Mouse (Mus musculus) liver, embryonic 12.5 days (tissue): ENCODE results near the gene Runx1. TPM values are rescaled to one million over a fixed set of nuclear protein-coding genes. Genes with fewer than 3 reads are reported as not detected.

Experiments used
- ATAC-seq: fragments of 200-750 bp; cut with Nextera tagmentation; 2 replicates; pipeline ENCODE4 v1.8.0; 2017; ENCODE audit warnings: moderate number of reproducible peaks, mild to moderate bottlenecking, moderate library complexity
- H3K27ac ChIP-seq: fragments of 300-500 bp; sonication (generic); 2 replicates; pipeline ENCODE4 v1.5.1; 2016; ENCODE audit warnings: mild to moderate bottlenecking
- H3K27me3 ChIP-seq: fragments of 300-500 bp; sonication (generic); replicated peaks from 2 replicates; pipeline ENCODE4 v1.6.1; 2016; ENCODE audit warnings: mild to moderate bottlenecking, moderate library complexity
- H3K36me3 ChIP-seq: fragments of 300-500 bp; sonication (generic); 2 replicates; pipeline ENCODE4 v1.6.1; 2016; ENCODE audit warnings: mild to moderate bottlenecking, moderate library complexity
- H3K4me1 ChIP-seq: fragments of 300-500 bp; sonication (generic); 2 replicates; pipeline ENCODE4 v1.6.1; 2016
- H3K4me2 ChIP-seq: fragments of 300-500 bp; sonication (generic); 2 replicates; pipeline ENCODE4 v1.6.1; 2016; ENCODE audit warnings: mild to moderate bottlenecking, moderate library complexity
- H3K4me3 ChIP-seq: fragments of 300-500 bp; sonication (generic); 2 replicates; pipeline ENCODE4 v1.5.1; 2016; ENCODE audit warnings: mild to moderate bottlenecking, moderate library complexity
- H3K9ac ChIP-seq: fragments of 300-500 bp; sonication (generic); 2 replicates; pipeline ENCODE4 v1.6.1; 2016; ENCODE audit warnings: mild to moderate bottlenecking, moderate library complexity
- H3K9me3 ChIP-seq: fragments of 300-500 bp; sonication (generic); replicated peaks from 2 replicates; pipeline ENCODE4 v1.6.1; 2016; ENCODE audit warnings: mild to moderate bottlenecking, moderate library complexity
- WGBS: fragments of 180-500 bp; shearing (Covaris S2); methylation state at CpG from one replicate; pipeline ENCODE4 v1.1.7; 2016; ENCODE audit not compliant: insufficient replicate concordance; 5-methylcytosine and 5-hydroxymethylcytosine counted together
- polyA plus RNA-seq: library from polyadenylated mRNA; unstranded; fragments of >200 nt; fragmentation: Nextera tagmentation; extraction: Ambion mirVana; gene quantifications from 2 replicates; pipeline ENCODE4 v1.2.1, GENCODE M21; 2016

Runx1 gene
- polyA plus RNA-seq, 1 experiment from 2014 or later, result 11.7 TPM

DNA sequence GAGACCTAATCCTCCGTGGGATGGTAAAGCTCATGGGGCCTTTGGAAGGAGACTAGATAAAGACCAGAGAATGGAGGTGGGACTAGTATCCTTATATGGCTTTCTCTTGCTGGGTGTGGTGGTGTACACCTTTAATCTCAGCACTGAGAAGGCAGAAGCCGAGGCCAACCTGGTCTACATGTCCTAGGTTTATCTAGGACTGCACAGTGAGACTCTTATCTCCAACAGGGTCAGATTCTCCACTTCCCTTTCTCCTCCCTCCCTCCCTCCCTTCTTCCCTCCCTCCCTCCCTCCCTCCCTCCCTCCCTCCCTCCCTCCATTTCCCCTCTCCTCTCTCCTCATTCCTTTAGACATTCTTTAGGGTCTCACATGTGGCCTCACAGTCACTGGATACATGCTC, 118.8 kb downstream of the Runx1 start:
- WGBS, result 27% methylated on average over 2 of the region's 2 CpGs
- H3K27ac ChIP-seq, result no peak overlapping the region
- H3K4me1 ChIP-seq, result peaks cover 69% of the 10 kb centered on the region
- no peak overlapping the region for H3K4me2 ChIP-seq
- H3K9me3 ChIP-seq, result no peaks in the 10 kb centered on the region
- ATAC-seq, result no peak
- H3K36me3 ChIP-seq, result no peaks in the 10 kb centered on the region
- H3K4me3 ChIP-seq, result no peak overlapping the region
- H3K27me3 ChIP-seq, result no peaks in the 10 kb centered on the region
- no peak overlapping the region for H3K9ac ChIP-seq

GRCm38 (mm10) chr16:92705564-92706458, 120.1 kb downstream of the Runx1 start:
- Histone ChIP-seq H3K4me3 (no peak overlapping the region), H3K4me2 (no peak overlapping the region), H3K9me3 (no peaks in the 10 kb centered on the region), H3K27me3 (0 out of 2 replicates have a peak, but pooled peaks cover 2% of the 10 kb centered on the region), H3K9ac (no peak overlapping the region), H3K27ac (0 out of 2 replicates have a peak overlapping the region, but pooled peaks have one; percentile 4), H3K36me3 (no peaks in the 10 kb centered on the region), H3K4me1 (peaks cover 62% of the 10 kb centered on the region)
- 63% methylated on average over 7 of the region's 7 CpGs for WGBS
- ATAC-seq, result no peak

DNA sequence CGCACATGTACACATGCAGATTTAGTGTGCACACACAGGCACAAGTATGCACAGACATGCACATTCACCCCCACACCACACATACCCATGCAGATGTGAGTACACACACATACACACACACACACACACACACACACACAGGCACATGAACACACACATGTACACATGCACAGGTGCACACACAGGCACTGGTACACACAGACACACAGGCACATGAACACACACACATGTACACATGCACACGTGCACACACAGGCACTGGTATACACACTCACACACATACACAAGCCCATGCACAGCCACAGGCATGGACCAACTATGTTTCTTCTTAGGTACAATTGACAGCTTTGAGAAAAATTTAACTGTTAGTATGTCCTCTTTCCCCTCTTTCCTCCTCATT, 122.1 kb downstream of the Runx1 start:
- H3K4me1 ChIP-seq, result peaks cover 61% of the 10 kb centered on the region
- H3K27me3 ChIP-seq, result peaks cover 17% of the 10 kb centered on the region; the same call in 1 of the 2 replicates
- no peaks in the 10 kb centered on the region for H3K9me3 ChIP-seq
- H3K9ac ChIP-seq, result no peak overlapping the region
- no peak overlapping the region for H3K27ac ChIP-seq
- no peak overlapping the region for H3K4me3 ChIP-seq
- 88% methylated on average over 2 of the region's 2 CpGs for WGBS
- no peaks in the 10 kb centered on the region for H3K36me3 ChIP-seq
- no peak overlapping the region for H3K4me2 ChIP-seq
- no peak for ATAC-seq

GRCm38 (mm10) chr16:92699531-92700397, 126.2 kb downstream of the Runx1 start:
- peaks cover 62% of the 10 kb centered on the region for H3K4me1 ChIP-seq
- H3K27ac ChIP-seq, result no peak overlapping the region
- peak overlapping the region; percentile 80 for H3K4me3 ChIP-seq
- H3K9me3 ChIP-seq, result no peaks in the 10 kb centered on the region
- peak overlapping the region; percentile 93 for H3K9ac ChIP-seq
- no peak for ATAC-seq
- no peaks in the 10 kb centered on the region for H3K36me3 ChIP-seq
- peak overlapping the region; percentile 100 for H3K4me2 ChIP-seq
- WGBS, result 4% methylated on average over 27 of the region's 27 CpGs
- peaks cover 25% of the 10 kb centered on the region; the same call in 1 of the 2 replicates for H3K27me3 ChIP-seq

- Histone ChIP-seq H3K36me3 (no peaks in the 10 kb centered on the region), H3K27me3 (peaks cover 25% of the 10 kb centered on the region; the same call in 1 of the 2 replicates), H3K4me3 (peak overlapping the region; percentile 80), H3K9me3 (no peaks in the 10 kb centered on the region), H3K4me2 (peak overlapping the region; percentile 100), H3K27ac (peak overlapping the region; percentile 93), H3K9ac (peak overlapping the region; percentile 93), H3K4me1 (peaks cover 74% of the 10 kb centered on the region)
- WGBS, result under 1% methylated on average over 26 of the region's 26 CpGs
- peak; percentile 74 for ATAC-seq
Measured at GRCm38 (mm10) chr16:92698612-92698998, 127.3 kb downstream of the Runx1 start.

GRCm38 (mm10) chr16:92697737-92698611, 128.0 kb downstream of the Runx1 start:
- H3K9me3 ChIP-seq, result no peaks in the 10 kb centered on the region
- under 1% methylated on average over 48 of the region's 48 CpGs for WGBS

GRCm38 (mm10) chr16:92697227-92697736, 128.7 kb downstream of the Runx1 start:
- H3K27ac ChIP-seq, result peak overlapping the region; percentile 93
- peaks cover 83% of the 10 kb centered on the region for H3K4me1 ChIP-seq
- H3K27me3 ChIP-seq, result peaks cover 25% of the 10 kb centered on the region; the same call in 1 of the 2 replicates
- no peaks in the 10 kb centered on the region for H3K9me3 ChIP-seq
- peak overlapping the region; percentile 80 for H3K4me3 ChIP-seq
- peak; percentile 92 for ATAC-seq
- no peaks in the 10 kb centered on the region for H3K36me3 ChIP-seq
- WGBS, result under 1% methylated on average over 53 of the region's 53 CpGs
- H3K9ac ChIP-seq, result peak overlapping the region; percentile 93
- peak overlapping the region; percentile 100 for H3K4me2 ChIP-seq

More at GRCm38 (mm10) chr16:92697737-92698611, 128.0 kb downstream of the Runx1 start:
- Histone ChIP-seq H3K27ac (peak overlapping the region; percentile 93), H3K4me2 (peak overlapping the region; percentile 100), H3K36me3 (no peaks in the 10 kb centered on the region), H3K4me1 (peaks cover 76% of the 10 kb centered on the region), H3K27me3 (peaks cover 25% of the 10 kb centered on the region; the same call in 1 of the 2 replicates), H3K4me3 (peak overlapping the region; percentile 80), H3K9ac (peak overlapping the region; percentile 93)
- peak; percentile 31 for ATAC-seq

GRCm38 (mm10) chr16:92696411-92697015, 129.4 kb downstream of the Runx1 start:
- Histone ChIP-seq H3K9ac (peak overlapping the region; percentile 93), H3K4me2 (peak overlapping the region; percentile 100), H3K4me3 (peak overlapping the region; percentile 80), H3K27me3 (peaks cover 25% of the 10 kb centered on the region; the same call in 1 of the 2 replicates), H3K9me3 (no peaks in the 10 kb centered on the region), H3K27ac (peak overlapping the region; percentile 84), H3K36me3 (no peaks in the 10 kb centered on the region), H3K4me1 (peaks cover 85% of the 10 kb centered on the region)
- ATAC-seq, result peak; percentile 19; the same call in 1 of the 2 replicates
- 3% methylated on average over 24 of the region's 24 CpGs for WGBS

DNA sequence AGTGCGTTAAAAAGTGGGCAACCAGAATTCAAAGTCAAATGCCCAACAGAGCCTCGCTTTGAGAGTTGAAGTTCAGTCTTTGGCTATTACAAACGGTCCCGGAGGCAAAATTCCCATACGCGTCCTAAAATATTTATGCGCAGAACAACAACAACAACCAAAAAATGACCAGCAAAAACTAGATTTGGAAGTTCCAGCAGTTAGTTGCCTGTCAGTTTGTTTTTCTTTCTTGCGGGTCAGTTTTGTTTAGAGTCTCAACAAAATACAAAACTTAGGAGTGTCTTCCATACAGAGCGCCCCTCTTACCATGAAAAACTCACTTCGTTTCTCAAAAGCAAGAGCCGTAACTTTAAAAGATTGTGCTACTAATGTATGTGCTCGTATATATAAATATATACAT, 130.0 kb downstream of the Runx1 start:
- no peaks in the 10 kb centered on the region for H3K9me3 ChIP-seq
- ATAC-seq, result no peak
- peaks cover 25% of the 10 kb centered on the region; the same call in 1 of the 2 replicates for H3K27me3 ChIP-seq
- H3K9ac ChIP-seq, result peak overlapping the region; percentile 93
- 4% methylated on average over 12 of the region's 12 CpGs for WGBS
- H3K4me2 ChIP-seq, result peak overlapping the region; percentile 100
- H3K36me3 ChIP-seq, result peaks cover under 1% of the 10 kb centered on the region; the same call in 1 of the 2 replicates
- H3K4me1 ChIP-seq, result peaks cover 90% of the 10 kb centered on the region
- H3K27ac ChIP-seq, result peak overlapping the region; percentile 64
- peak overlapping the region; percentile 80 for H3K4me3 ChIP-seq

GRCm38 (mm10) chr16:92695200-92695921, 130.6 kb downstream of the Runx1 start:
- ATAC-seq, result no peak
- Histone ChIP-seq H3K27me3 (peaks cover 20% of the 10 kb centered on the region; the same call in 1 of the 2 replicates), H3K9me3 (no peaks in the 10 kb centered on the region), H3K4me1 (peaks cover 90% of the 10 kb centered on the region), H3K36me3 (peaks cover 7% of the 10 kb centered on the region), H3K4me2 (peak overlapping the region; percentile 100), H3K27ac (peak overlapping the region; percentile 64), H3K9ac (peak overlapping the region; percentile 93), H3K4me3 (peak overlapping the region; percentile 80)
- under 1% methylated on average over 43 of the region's 43 CpGs for WGBS
